Mouse (Mus musculus) C2C12 (cell line): ENCODE results near the gene Prss57. TPM values are rescaled to one million over a fixed set of nuclear protein-coding genes. Genes with fewer than 3 reads are reported as not detected.

Source experiments
- H3K27me3 ChIP-seq: one replicate; pipeline ENCODE4 v1.6.1; 2011; ENCODE audit not compliant: control insufficient read depth, insufficient read depth, insufficient read length
- H3K36me3 ChIP-seq: one replicate; pipeline ENCODE4 v1.6.1; 2011; ENCODE audit not compliant: control insufficient read depth, insufficient read depth
- H3K4me3 ChIP-seq: one replicate; pipeline ENCODE4 v1.5.1; 2011; ENCODE audit warnings: mild to moderate bottlenecking, control low read depth; ENCODE audit not compliant: poor library complexity, insufficient read depth, severe bottlenecking
- H3K79me2 ChIP-seq: one replicate; pipeline ENCODE4 v1.6.1; 2011; ENCODE audit not compliant: control insufficient read depth, insufficient read depth
- H3K79me3 ChIP-seq: one replicate; pipeline ENCODE4 v1.6.1; 2011; ENCODE audit warnings: low read depth, control low read depth
- H3ac ChIP-seq: one replicate; pipeline ENCODE3; 2011; ENCODE audit warnings: low read depth; ENCODE audit not compliant: control insufficient read depth, insufficient read length
- CEBPB ChIP-seq: IDR thresholded peaks from one replicate; pipeline ENCODE4 v1.6.1; 2011; ENCODE audit warnings: low read depth, mild to moderate bottlenecking, control low read depth, moderate library complexity
- CTCF ChIP-seq: IDR thresholded peaks from one replicate; pipeline ENCODE4 v1.5.1; 2011; ENCODE audit not compliant: control insufficient read depth, insufficient read depth, insufficient read length
- FOSL1 ChIP-seq: IDR thresholded peaks from one replicate; pipeline ENCODE4 v1.8.0; 2011; ENCODE audit warnings: mild to moderate bottlenecking, low read length; ENCODE audit not compliant: poor library complexity, insufficient read depth, severe bottlenecking
- MAX ChIP-seq: IDR thresholded peaks from one replicate; pipeline ENCODE4 v1.6.1; 2011; ENCODE audit warnings: mild to moderate bottlenecking, control low read depth
- MYOD1 ChIP-seq: IDR thresholded peaks from one replicate; pipeline ENCODE4 v1.6.1; 2011; ENCODE audit warnings: low read depth; ENCODE audit not compliant: control insufficient read depth, insufficient read length
- MYOG ChIP-seq: IDR thresholded peaks from one replicate; pipeline ENCODE4 v1.6.1; 2011; ENCODE audit not compliant: control insufficient read depth, insufficient read length; ENCODE audit errors: extremely low read depth
- USF1 ChIP-seq: IDR thresholded peaks from one replicate; pipeline ENCODE4 v1.6.1; 2011; ENCODE audit warnings: low read depth, mild to moderate bottlenecking, control low read depth, moderate library complexity
- long read RNA-seq, 2 experiments: library from polyadenylated mRNA; unstranded; transcript quantifications; one replicate each; pipeline ENCODE4 v2.0.0; 2019 to 2020
- polyA plus RNA-seq: library from polyadenylated mRNA; unstranded; fragments of >200 nt; fragmentation: generic; extraction: Trizol; gene quantifications from one replicate; pipeline ENCODE4 v1.2.1, GENCODE M21; 2012; ENCODE audit warnings: missing spikeins

Gene Prss57
- polyA plus RNA-seq: not detected
- long read RNA-seq, experiment 1: 0 reads
- long read RNA-seq, experiment 2: 0 reads

GRCm38 (mm10) chr10:79790861-79791260, at the start of gene Prss57:
Prss57 (minus strand) TSS chr10:79790961.
- Histone ChIP-seq H3K79me2 (peaks cover 20% of the 10 kb centered on the region), H3K27me3 (no peaks in the 10 kb centered on the region), H3K79me3 (no peaks in the 10 kb centered on the region), H3K4me3 (no peak within 1 kb of the TSS), H3K36me3 (no peaks in the 10 kb centered on the region), H3ac (no peak within 1 kb of the TSS)
- TF ChIP-seq CEBPB: no peak
- no peak for TF ChIP-seq USF1
- TF ChIP-seq MYOG: no peak
- TF ChIP-seq CTCF: no peak
- TF ChIP-seq MYOD1: no peak
- TF ChIP-seq FOSL1: no peak
- TF ChIP-seq MAX: no peak

DNA sequence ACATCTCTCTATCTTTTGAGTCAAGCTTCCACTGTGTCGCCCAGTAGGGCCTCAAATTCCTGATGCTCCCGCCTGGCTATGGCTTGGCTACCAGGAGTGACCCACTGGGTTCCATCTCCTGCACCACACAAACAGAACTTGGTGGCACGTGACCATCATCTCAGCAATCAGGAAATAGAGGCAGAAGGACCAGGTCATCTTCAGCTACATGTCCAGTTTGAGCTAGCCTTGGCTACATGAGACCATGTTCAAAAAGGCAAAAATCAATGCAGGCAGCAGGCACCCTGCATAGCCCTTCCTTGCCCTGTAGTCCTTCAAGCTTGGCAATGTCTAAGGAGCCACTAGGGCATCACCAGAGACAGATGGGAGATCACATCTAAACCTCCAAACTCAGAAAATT, 49.3 kb upstream of the Prss57 start:
- Histone ChIP-seq H3K36me3 (no peaks in the 10 kb centered on the region), H3ac (no peak overlapping the region), H3K27me3 (no peaks in the 10 kb centered on the region), H3K79me2 (no peaks in the 10 kb centered on the region), H3K79me3 (no peaks in the 10 kb centered on the region), H3K4me3 (no peak overlapping the region)
- TF ChIP-seq FOSL1 (no peak), MAX (no peak), MYOG (no peak), CEBPB (no peak), CTCF (no peak), USF1 (no peak), MYOD1 (no peak)

- Histone ChIP-seq H3K79me2 (no peaks in the 10 kb centered on the region), H3K4me3 (no peak overlapping the region), H3K27me3 (no peaks in the 10 kb centered on the region), H3K79me3 (no peaks in the 10 kb centered on the region), H3ac (peak overlapping the region; percentile 30), H3K36me3 (no peaks in the 10 kb centered on the region)
- TF ChIP-seq MYOG: no peak
These were observed 47.4 kb upstream of the Prss57 start for GRCm38 (mm10) chr10:79838151-79838550.

DNA sequence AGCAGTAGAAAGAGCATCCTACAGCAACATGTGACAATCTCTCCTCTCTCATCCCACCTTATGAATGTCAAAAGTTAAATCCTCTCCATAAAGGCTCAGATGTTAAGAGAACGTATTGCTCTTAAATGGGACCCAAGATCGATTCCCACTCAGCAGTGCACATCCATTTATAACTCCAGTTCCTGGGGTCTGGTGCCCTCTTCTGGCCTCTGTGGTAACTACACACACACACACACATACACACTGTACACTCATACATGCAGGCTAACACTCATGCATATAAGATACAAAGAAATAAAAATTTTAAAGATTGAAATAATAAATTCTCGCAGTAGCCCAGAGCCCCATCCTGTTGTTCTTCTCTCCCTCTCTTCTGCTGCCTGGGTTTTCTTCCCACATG, 46.2 kb upstream of the Prss57 start:
- no peaks in the 10 kb centered on the region for H3K27me3 ChIP-seq
- no peak overlapping the region for H3K4me3 ChIP-seq
- TF ChIP-seq MYOD1: no peak
- TF ChIP-seq MYOG: no peak
- TF ChIP-seq CTCF: no peak
- TF ChIP-seq USF1: no peak
- no peak for TF ChIP-seq MAX
- no peak for TF ChIP-seq FOSL1
- no peak for TF ChIP-seq CEBPB

DNA sequence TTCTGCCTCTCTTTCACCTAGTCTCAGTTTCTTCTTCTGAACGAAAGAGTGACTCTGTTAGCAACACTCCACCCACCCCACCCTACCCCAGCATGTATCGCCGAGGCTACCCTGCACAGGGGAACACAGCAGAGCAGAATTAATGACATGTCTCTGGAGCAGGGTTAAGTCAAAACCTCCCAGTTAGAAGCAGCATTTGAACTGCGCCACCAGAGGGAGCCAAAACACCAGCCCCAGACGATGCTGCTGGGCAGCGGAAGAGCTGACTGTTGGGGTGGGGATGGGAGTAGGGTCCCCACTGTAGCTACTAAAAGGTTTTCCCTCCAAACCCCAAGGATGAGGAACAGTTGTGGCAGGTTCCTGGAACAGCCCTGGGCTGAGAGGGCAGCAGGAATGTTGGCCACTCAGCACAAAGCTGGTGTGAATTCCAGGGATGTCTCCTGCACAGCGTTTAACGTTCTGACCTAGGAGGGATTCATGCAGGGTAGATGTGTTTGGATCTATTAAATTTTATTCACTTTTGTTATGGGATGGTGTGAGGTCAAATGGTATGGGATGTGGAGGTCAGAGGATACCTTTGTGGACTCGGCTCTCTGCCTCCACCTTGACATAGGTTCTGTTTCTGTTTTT, 44.1 kb upstream of the Prss57 start:
- no peak overlapping the region for H3ac ChIP-seq
- peaks cover 9% of the 10 kb centered on the region for H3K27me3 ChIP-seq
- no peaks in the 10 kb centered on the region for H3K79me2 ChIP-seq
- H3K79me3 ChIP-seq: no peaks in the 10 kb centered on the region
- no peaks in the 10 kb centered on the region for H3K36me3 ChIP-seq
- TF ChIP-seq MYOG (no peak), CTCF (peak; percentile 91)
- H3K4me3 ChIP-seq: no peak overlapping the region

More for the DNA sequence above, 46.2 kb upstream of the Prss57 start:
- no peaks in the 10 kb centered on the region for H3K79me3 ChIP-seq
- H3K79me2 ChIP-seq: no peaks in the 10 kb centered on the region
- no peaks in the 10 kb centered on the region for H3K36me3 ChIP-seq
- no peak overlapping the region for H3ac ChIP-seq

- no peak overlapping the region for H3ac ChIP-seq
- H3K27me3 ChIP-seq: peaks cover 17% of the 10 kb centered on the region
- no peaks in the 10 kb centered on the region for H3K79me2 ChIP-seq
- no peak overlapping the region for H3K4me3 ChIP-seq
- H3K36me3 ChIP-seq: no peaks in the 10 kb centered on the region
- no peak for TF ChIP-seq MAX
- H3K79me3 ChIP-seq: no peaks in the 10 kb centered on the region
These were observed 42.0 kb upstream of the Prss57 start for GRCm38 (mm10) chr10:79832786-79833181.
